Mouse (Mus musculus) urinary bladder, postnatal 36 days (tissue): ENCODE measurements around the gene Mageb1.
"Not testable (repeated sequence)": the region's sequence is repeated elsewhere in the genome, so short reads cannot be mapped to it uniquely, and the experiment has no call there.

Experiments used
- DNase-seq, 2 experiments: peaks; one replicate each; pipeline ENCODE4 v3.0.0; 2022; ENCODE audit warnings: low spot score in 2 of 2, mixed read lengths in 1 of 2

The Mageb1 gene

GRCm38 (mm10) chrX:92016233-92016632 lies at the start of gene Mageb1:
Gene Mageb1 (minus strand): TSS chrX:92016333.
- DNase-seq, result not testable (repeated sequence)
